Mouse (Mus musculus): Measurements from ENCODE around the gene Prpf8.
A peak's percentile ranks its signal among the peaks of the same experiment; 100 is the strongest.

The Prpf8 gene

GRCm38 (mm10) chr11:75532340-75533277 is 46.0 kb downstream of the Prpf8 start:
- DNase-seq (ENCODE audit: low read depth, low spot score): peak; percentile 83

GRCm38 (mm10) chr11:75533314-75534015 is 46.8 kb downstream of the Prpf8 start:
- DNase-seq (ENCODE audit: low read depth, low spot score): peak; percentile 65

GRCm38 (mm10) chr11:75534286-75535033 is 47.8 kb downstream of the Prpf8 start:
- DNase-seq (ENCODE audit: low read depth, low spot score): no peak

- DNase-seq (ENCODE audit: low read depth, low spot score): no peak
These were observed 48.6 kb downstream of the Prpf8 start for GRCm38 (mm10) chr11:75535106-75535795.

GRCm38 (mm10) chr11:75536255-75537024 is 49.8 kb downstream of the Prpf8 start:
- DNase-seq (ENCODE audit: low read depth, low spot score): no peak

- DNase-seq (ENCODE audit: low read depth, low spot score): no peak
These were observed 50.4 kb downstream of the Prpf8 start for GRCm38 (mm10) chr11:75537025-75537414.

GRCm38 (mm10) chr11:75537491-75538183 is 51.0 kb downstream of the Prpf8 start:
- peak; percentile 65 for DNase-seq (ENCODE audit: low read depth, low spot score)

GRCm38 (mm10) chr11:75538184-75538969 is 51.8 kb downstream of the Prpf8 start:
- DNase-seq (ENCODE audit: low read depth, low spot score): no peak

GRCm38 (mm10) chr11:75538970-75539299 is 52.3 kb downstream of the Prpf8 start:
- DNase-seq (ENCODE audit: low read depth, low spot score): peak; percentile 84

GRCm38 (mm10) chr11:75540209-75540608 is 53.6 kb downstream of the Prpf8 start:
- no peak for DNase-seq (ENCODE audit: low read depth, low spot score)

GRCm38 (mm10) chr11:75540710-75541581 is 54.3 kb downstream of the Prpf8 start:
- peak; percentile 55 for DNase-seq (ENCODE audit: low read depth, low spot score)

- DNase-seq (ENCODE audit: low read depth, low spot score): no peak
These were observed 58.1 kb downstream of the Prpf8 start for GRCm38 (mm10) chr11:75544713-75545112.

GRCm38 (mm10) chr11:75546057-75546456 is 59.4 kb downstream of the Prpf8 start:
- DNase-seq (ENCODE audit: low read depth, low spot score): no peak

GRCm38 (mm10) chr11:75549658-75550111 is 63.1 kb downstream of the Prpf8 start:
- DNase-seq (ENCODE audit: low read depth, low spot score): no peak

- DNase-seq (ENCODE audit: low read depth, low spot score): no peak
These were observed 63.8 kb downstream of the Prpf8 start for GRCm38 (mm10) chr11:75550200-75550946.

- no peak for DNase-seq (ENCODE audit: low read depth, low spot score)
These were observed 64.7 kb downstream of the Prpf8 start for GRCm38 (mm10) chr11:75551321-75551720.

GRCm38 (mm10) chr11:75551961-75552441 is 65.4 kb downstream of the Prpf8 start:
- DNase-seq (ENCODE audit: low read depth, low spot score): no peak
